Mouse (Mus musculus) stomach, embryonic 16.5 days (tissue): ENCODE measurements around the gene Gopc. TPM values are rescaled to one million over a fixed set of nuclear protein-coding genes. Genes with fewer than 3 reads are reported as not detected.
A peak's percentile ranks its signal among the peaks of the same experiment; 100 is the strongest.

Experiments
- ATAC-seq: fragments of 200-750 bp; cut with Nextera tagmentation; 2 replicates; pipeline ENCODE4 v1.8.0; 2017; ENCODE audit warnings: moderate number of reproducible peaks, moderate TSS enrichment; ENCODE audit not compliant: insufficient read depth, low FRiP score
- H3K27ac ChIP-seq: fragments of 300-500 bp; sonication (generic); 2 replicates; pipeline ENCODE4 v1.5.1; 2014; ENCODE audit warnings: low read length
- H3K27me3 ChIP-seq: fragments of 300-500 bp; sonication (generic); 2 replicates; pipeline ENCODE4 v1.6.1; 2014; ENCODE audit warnings: low read length, control low read depth, mixed read lengths; ENCODE audit not compliant: control insufficient read depth, insufficient read depth
- H3K36me3 ChIP-seq: fragments of 300-500 bp; sonication (generic); 2 replicates; pipeline ENCODE4 v1.6.1; 2014; ENCODE audit warnings: low read length; ENCODE audit not compliant: control insufficient read depth, insufficient read depth
- H3K4me1 ChIP-seq: fragments of 300-500 bp; sonication (generic); 2 replicates; pipeline ENCODE4 v1.6.1; 2014; ENCODE audit warnings: low read length, control low read depth, mixed read lengths; ENCODE audit not compliant: control insufficient read depth, insufficient read depth
- H3K4me2 ChIP-seq: fragments of 300-500 bp; sonication (generic); 2 replicates; pipeline ENCODE4 v1.6.1; 2014; ENCODE audit warnings: low read depth, low read length, mixed read lengths
- H3K4me3 ChIP-seq: fragments of 300-500 bp; sonication (generic); replicated peaks from 2 replicates; pipeline ENCODE4 v1.5.1; 2014; ENCODE audit warnings: mild to moderate bottlenecking, low read length
- H3K9ac ChIP-seq: fragments of 300-500 bp; sonication (generic); 2 replicates; pipeline ENCODE4 v1.6.1; 2014; ENCODE audit warnings: low read length
- H3K9me3 ChIP-seq: fragments of 300-500 bp; sonication (generic); replicated peaks from 2 replicates; pipeline ENCODE4 v1.6.1; 2016; ENCODE audit warnings: low read length, control low read depth; ENCODE audit not compliant: control insufficient read depth
- WGBS: fragments of 180-500 bp; shearing (Covaris S2); extraction: QIAGEN DNeasy Blood & Tissue Kit; methylation state at CpG from one replicate; pipeline ENCODE4 v1.1.7; 2014; 5-methylcytosine and 5-hydroxymethylcytosine counted together
- polyA plus RNA-seq: library from polyadenylated mRNA; unstranded; fragments of >200 nt; fragmentation: Nextera tagmentation; extraction: Ambion mirVana; gene quantifications from 2 replicates; pipeline ENCODE4 v1.2.1, GENCODE M21; 2015

Gene Gopc
- 17.2 and 17.8 TPM in 2 replicates for polyA plus RNA-seq

GRCm38 (mm10) chr10:52381845-52382591 lies at the start of gene Gopc:
TSS of gene Gopc (minus strand) at chr10:52382124.
- peak within 1 kb of the TSS; percentile 92 for H3K4me2 ChIP-seq
- no peaks in the 10 kb centered on the region for H3K27me3 ChIP-seq
- peak; percentile 99 for ATAC-seq
- H3K9ac ChIP-seq = peak within 1 kb of the TSS; percentile 92
- peak within 1 kb of the TSS; percentile 99 for H3K27ac ChIP-seq
- no peaks in the 10 kb centered on the region for H3K36me3 ChIP-seq
- H3K4me1 ChIP-seq = peaks cover 9% of the 10 kb centered on the region; the same call in 1 of the 2 replicates
- WGBS = under 1% methylated on average over 71 of the region's 71 CpGs
- no peaks in the 10 kb centered on the region for H3K9me3 ChIP-seq
- peak within 1 kb of the TSS; percentile 79 for H3K4me3 ChIP-seq

- H3K4me1 ChIP-seq = peaks cover 3% of the 10 kb centered on the region; the same call in 1 of the 2 replicates
- H3K4me2 ChIP-seq = no peak overlapping the region
- H3K27me3 ChIP-seq = no peaks in the 10 kb centered on the region
- no peaks in the 10 kb centered on the region for H3K9me3 ChIP-seq
- H3K27ac ChIP-seq = no peak overlapping the region
- no peak overlapping the region for H3K4me3 ChIP-seq
- no peak for ATAC-seq
- WGBS = 78% methylated on average over 1 of the region's 1 CpGs
- peaks cover 12% of the 10 kb centered on the region for H3K36me3 ChIP-seq
- H3K9ac ChIP-seq = no peak overlapping the region
These were observed 49.0 kb upstream of the Gopc start for GRCm38 (mm10) chr10:52430953-52431352.

GRCm38 (mm10) chr10:52427634-52428415 lies 45.9 kb upstream of the Gopc start:
- no peak overlapping the region for H3K4me3 ChIP-seq
- ATAC-seq = no peak
- H3K36me3 ChIP-seq = peaks cover 6% of the 10 kb centered on the region; the same call in 1 of the 2 replicates
- no peak overlapping the region for H3K27ac ChIP-seq
- no peak overlapping the region for H3K4me2 ChIP-seq
- peaks cover 3% of the 10 kb centered on the region; the same call in 1 of the 2 replicates for H3K4me1 ChIP-seq
- H3K27me3 ChIP-seq = no peaks in the 10 kb centered on the region
- WGBS = 61% methylated on average over 2 of the region's 2 CpGs
- H3K9ac ChIP-seq = no peak overlapping the region
- no peaks in the 10 kb centered on the region for H3K9me3 ChIP-seq

GRCm38 (mm10) chr10:52426314-52426980 lies 44.5 kb upstream of the Gopc start:
- H3K4me3 ChIP-seq = no peak overlapping the region
- peaks cover 3% of the 10 kb centered on the region; the same call in 1 of the 2 replicates for H3K4me1 ChIP-seq
- H3K36me3 ChIP-seq = peaks cover 6% of the 10 kb centered on the region; the same call in 1 of the 2 replicates
- 73% methylated on average over 7 of the region's 7 CpGs for WGBS
- H3K4me2 ChIP-seq = no peak overlapping the region
- H3K9me3 ChIP-seq = no peaks in the 10 kb centered on the region
- H3K9ac ChIP-seq = no peak overlapping the region
- no peaks in the 10 kb centered on the region for H3K27me3 ChIP-seq
- H3K27ac ChIP-seq = no peak overlapping the region
- ATAC-seq = no peak

GRCm38 (mm10) chr10:52423097-52423496 lies 41.2 kb upstream of the Gopc start:
- Histone ChIP-seq H3K27me3 (no peaks in the 10 kb centered on the region), H3K9me3 (no peaks in the 10 kb centered on the region), H3K4me1 (peaks cover 20% of the 10 kb centered on the region), H3K4me2 (no peak overlapping the region), H3K4me3 (no peak overlapping the region), H3K36me3 (no peaks in the 10 kb centered on the region), H3K9ac (no peak overlapping the region), H3K27ac (no peak overlapping the region)
- ATAC-seq = no peak
- WGBS = 77% methylated on average over 2 of the region's 2 CpGs

- 87% methylated on average over 6 of the region's 6 CpGs for WGBS
- no peak for ATAC-seq
- Histone ChIP-seq H3K27ac (no peak overlapping the region), H3K36me3 (no peaks in the 10 kb centered on the region), H3K4me2 (no peak overlapping the region), H3K27me3 (no peaks in the 10 kb centered on the region), H3K9me3 (no peaks in the 10 kb centered on the region), H3K9ac (no peak overlapping the region), H3K4me1 (peaks cover 17% of the 10 kb centered on the region), H3K4me3 (no peak overlapping the region)
These were observed 39.8 kb upstream of the Gopc start for GRCm38 (mm10) chr10:52421716-52422115.

- Histone ChIP-seq H3K4me2 (no peak overlapping the region), H3K4me1 (peaks cover 20% of the 10 kb centered on the region), H3K9me3 (no peaks in the 10 kb centered on the region), H3K4me3 (no peak overlapping the region), H3K27ac (no peak overlapping the region), H3K36me3 (no peaks in the 10 kb centered on the region), H3K27me3 (no peaks in the 10 kb centered on the region), H3K9ac (no peak overlapping the region)
- ATAC-seq = no peak
- 84% methylated on average over 1 of the region's 1 CpGs for WGBS
These were observed 38.6 kb upstream of the Gopc start for GRCm38 (mm10) chr10:52420526-52420925.

- Histone ChIP-seq H3K4me1 (peaks cover 20% of the 10 kb centered on the region), H3K4me2 (peak overlapping the region; percentile 80), H3K9me3 (no peaks in the 10 kb centered on the region), H3K27ac (peak overlapping the region; percentile 39; the same call in 1 of the 2 replicates), H3K9ac (no peak overlapping the region), H3K27me3 (no peaks in the 10 kb centered on the region), H3K4me3 (peak overlapping the region; percentile 87), H3K36me3 (no peaks in the 10 kb centered on the region)
- 67% methylated on average over 4 of the region's 4 CpGs for WGBS
- no peak for ATAC-seq
These were observed 37.5 kb upstream of the Gopc start for GRCm38 (mm10) chr10:52419402-52419801.
